Mouse (Mus musculus) thymus, adult 18-20 months (tissue): Measurements from ENCODE around the gene Bzw2.

Experiments
- DNase-seq, 2 experiments: peaks; one replicate each; pipeline ENCODE4 v3.0.0; 2022; ENCODE audit warnings: mixed read lengths in 2 of 2

Bzw2 gene

DNA sequence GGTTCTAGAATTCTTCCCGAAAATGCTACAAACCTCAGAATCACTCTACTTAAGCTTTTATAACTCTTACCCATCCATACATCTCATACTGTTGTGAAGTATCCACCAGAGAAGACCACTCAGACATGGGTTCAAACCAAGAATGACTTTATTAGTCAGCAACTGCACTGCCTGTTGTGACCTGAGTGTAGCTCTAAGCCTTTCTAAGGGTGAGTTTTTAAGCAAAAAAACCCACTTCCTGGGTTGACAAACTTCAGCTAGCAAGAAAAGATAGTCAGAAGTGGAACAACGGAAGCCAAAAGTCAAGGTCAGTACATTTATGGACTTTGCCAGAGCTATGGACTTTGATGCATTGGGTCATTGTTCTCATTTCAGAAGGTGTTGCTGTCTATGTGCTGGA, 90.3 kb downstream of the Bzw2 start:
- DNase-seq: no peak

DNA sequence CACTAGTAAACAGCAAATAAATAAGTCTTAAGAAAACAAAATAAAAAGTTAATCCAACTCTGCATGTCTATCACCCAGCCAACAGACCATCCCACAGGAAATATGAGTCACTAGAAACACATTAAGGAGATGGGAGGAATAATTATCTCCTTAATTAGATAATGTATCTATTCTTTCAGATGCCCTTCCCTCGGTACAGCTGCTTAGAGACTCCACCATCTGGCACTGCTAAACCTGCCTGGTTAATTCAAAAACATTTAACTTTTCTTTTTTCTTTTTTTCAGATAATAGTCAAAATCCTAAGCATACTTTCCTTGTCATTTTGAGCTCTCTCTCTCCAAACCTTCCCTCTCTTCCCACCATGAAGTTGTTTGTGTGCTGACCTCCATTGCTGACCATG, 92.0 kb downstream of the Bzw2 start:
- DNase-seq: no peak

DNA sequence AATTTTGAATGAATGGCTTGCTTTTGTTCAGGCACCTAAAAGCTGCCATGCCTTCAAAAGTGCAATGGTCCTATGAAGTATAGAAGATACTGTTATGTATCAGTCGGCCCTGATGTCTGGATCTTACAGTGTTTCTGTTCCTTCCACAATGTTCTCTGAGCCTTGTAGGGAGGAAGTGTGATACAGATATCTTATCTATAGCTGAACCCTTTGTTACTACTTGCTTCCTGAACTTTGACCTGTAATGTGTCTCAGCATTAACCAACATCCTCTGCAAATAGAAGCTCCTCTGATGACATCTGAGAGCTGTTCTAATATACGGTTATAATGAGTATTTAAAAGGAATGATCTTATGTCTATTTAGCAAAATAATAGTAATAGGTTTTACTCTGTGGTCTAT, 100.2 kb downstream of the Bzw2 start:
- no peak for DNase-seq

DNA sequence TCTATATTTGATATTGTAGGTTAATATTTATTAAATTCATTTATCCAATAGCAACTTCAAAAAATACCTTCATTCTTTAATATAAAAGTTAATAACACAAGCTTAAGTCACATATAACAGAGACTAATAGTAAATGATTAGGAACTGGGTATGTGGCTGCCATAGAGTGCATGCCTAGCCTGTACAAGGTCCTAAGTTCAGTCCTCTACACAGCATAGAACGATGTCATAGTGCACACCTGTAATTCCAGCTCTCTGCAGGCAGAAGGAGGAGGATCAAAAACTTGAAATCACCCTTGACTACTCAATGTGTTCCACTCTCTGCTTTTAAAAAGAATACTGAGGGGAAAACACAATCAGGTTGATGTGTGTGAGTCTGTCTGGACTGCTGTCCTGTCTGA, 107.6 kb downstream of the Bzw2 start:
- no peak for DNase-seq

DNA sequence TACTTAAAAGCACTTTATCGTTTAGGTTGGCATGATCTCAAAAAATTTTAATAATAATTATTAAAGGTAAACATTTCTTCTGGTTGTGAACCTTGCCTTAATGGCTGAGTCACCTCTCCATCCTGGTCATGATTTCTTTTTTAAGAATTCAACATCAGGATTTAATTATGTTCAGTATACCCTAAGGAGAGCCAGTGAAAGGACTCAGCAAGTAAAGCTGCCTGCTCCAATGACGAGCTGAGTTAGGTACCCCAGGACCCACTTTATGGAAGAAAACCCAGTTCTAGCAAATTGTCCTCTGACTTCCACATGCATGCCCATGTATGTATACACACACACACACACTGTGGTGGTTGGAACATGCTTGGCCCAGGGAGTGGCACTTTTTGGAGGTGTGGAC, 110.3 kb downstream of the Bzw2 start:
- DNase-seq: no peak

DNA sequence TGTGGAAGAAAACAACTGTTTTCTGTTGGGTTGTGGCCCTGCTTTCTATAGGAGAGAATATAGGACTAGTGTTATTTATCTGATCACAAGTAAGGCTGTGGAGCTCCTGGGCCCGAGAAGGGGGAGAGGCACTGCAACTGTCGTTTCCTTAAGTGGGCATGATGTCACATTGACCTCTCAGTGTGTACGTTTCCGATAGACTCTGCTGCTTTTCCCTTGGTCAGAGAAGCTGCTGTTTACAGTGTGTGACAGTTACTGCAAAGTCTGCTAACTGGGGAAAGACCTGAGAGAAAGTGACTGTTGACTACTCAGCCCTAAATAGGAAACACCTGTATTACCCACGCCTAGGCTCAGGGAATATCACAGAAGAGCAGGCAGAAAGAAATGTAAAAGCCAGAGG, 111.7 kb downstream of the Bzw2 start:
- DNase-seq: peak in 1 of 2 experiments; percentile 36

DNA sequence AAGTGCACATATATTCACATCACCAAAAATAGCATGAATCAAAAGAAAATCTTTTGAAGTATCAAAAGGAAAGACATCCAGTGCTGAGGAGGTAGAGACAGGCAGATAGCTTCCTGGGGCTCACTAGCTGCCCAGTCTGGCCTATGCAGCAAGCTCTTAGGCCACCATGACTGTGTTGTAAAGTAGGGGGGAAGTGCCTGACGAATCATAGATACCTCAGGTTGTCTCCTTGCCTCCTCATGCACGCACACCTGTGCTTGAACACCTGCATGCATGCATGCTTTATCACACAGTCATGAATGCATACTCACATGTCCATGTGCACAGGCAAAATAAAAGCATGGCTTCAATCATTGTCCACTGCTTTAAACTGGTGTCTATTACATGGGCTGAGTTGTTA, 113.2 kb downstream of the Bzw2 start:
- DNase-seq: no peak

DNA sequence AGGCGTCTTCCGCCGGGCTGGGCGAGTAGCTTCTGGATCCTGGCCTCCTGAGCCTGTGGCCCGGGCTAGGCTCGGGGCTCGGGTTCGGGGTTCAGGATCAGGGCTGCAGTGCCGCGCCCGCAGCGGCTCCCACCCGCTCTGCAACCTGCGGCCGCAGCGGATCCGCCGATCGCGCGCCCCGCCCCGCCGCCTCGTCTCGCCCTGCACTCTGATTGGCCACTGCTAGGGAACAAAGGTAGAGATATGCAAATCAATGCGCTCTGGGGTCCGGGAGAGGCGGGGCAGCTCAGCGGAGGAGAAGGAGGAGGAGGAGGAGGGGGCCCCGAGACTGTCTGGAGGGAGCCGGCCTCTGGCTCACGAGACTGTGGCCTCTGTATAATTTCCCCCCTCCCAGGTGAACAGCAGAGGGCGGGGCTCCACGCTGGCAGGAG, 115.5 kb downstream of the Bzw2 start, which contains the start of gene Tspan13:
Gene Tspan13 (minus strand): TSS at position 153 of the 431 bp plus-strand sequence.
- peak; percentile 94 to 97 for DNase-seq
